Mouse (Mus musculus) heart, postnatal 0 days (tissue): ENCODE measurements at regions not wholly inside any gene's neighbourhood (a gene's known extent, or its start where the extent isn't known, plus 50 kb on each side); places are given as distances from the start of the nearest gene placed in this dataset.

ENCODE experiments used
- ATAC-seq: fragments of 200-750 bp; cut with Nextera tagmentation; 2 replicates; pipeline ENCODE4 v1.8.0; 2017; ENCODE audit warnings: low read depth, moderate number of reproducible peaks, moderate library complexity; ENCODE audit not compliant: insufficient read depth
- DNase-seq: peaks from one replicate; pipeline ENCODE4 v3.0.0-alpha.2; 2016; ENCODE audit warnings: low spot score
- H3K27ac ChIP-seq: fragments of 300-500 bp; sonication (generic); 2 replicates; pipeline ENCODE4 v1.5.1; 2014; ENCODE audit warnings: low read depth, mild to moderate bottlenecking
- H3K27me3 ChIP-seq: fragments of 300-500 bp; sonication (generic); 2 replicates; pipeline ENCODE4 v1.6.1; 2014; ENCODE audit warnings: low read length, mixed read lengths; ENCODE audit not compliant: control insufficient read depth, insufficient read depth
- H3K36me3 ChIP-seq: fragments of 300-500 bp; sonication (generic); replicated peaks from 2 replicates; pipeline ENCODE4 v1.6.1; 2014; ENCODE audit warnings: low read length, mixed read lengths; ENCODE audit not compliant: control insufficient read depth, insufficient read depth
- H3K4me1 ChIP-seq: fragments of 300-500 bp; sonication (generic); 2 replicates; pipeline ENCODE4 v1.6.1; 2014; ENCODE audit warnings: antibody characterized with exemption; ENCODE audit not compliant: control insufficient read depth, insufficient read depth
- H3K4me2 ChIP-seq: fragments of 300-500 bp; sonication (generic); 2 replicates; pipeline ENCODE4 v1.6.1; 2014; ENCODE audit warnings: low read depth, mild to moderate bottlenecking, low read length, moderate library complexity
- H3K4me3 ChIP-seq: fragments of 300-500 bp; sonication (generic); 2 replicates; pipeline ENCODE4 v1.5.1; 2014; ENCODE audit warnings: low read depth, low read length
- H3K9ac ChIP-seq: fragments of 300-500 bp; sonication (generic); replicated peaks from 2 replicates; pipeline ENCODE4 v1.6.1; 2014; ENCODE audit warnings: low read depth, low read length, mixed read lengths
- H3K9me3 ChIP-seq: fragments of 300-500 bp; sonication (generic); replicated peaks from 2 replicates; pipeline ENCODE4 v1.6.1; 2016; ENCODE audit warnings: low read length; ENCODE audit not compliant: control insufficient read depth
- CTCF ChIP-seq: IDR thresholded peaks from 2 replicates; pipeline ENCODE4 v1.5.1; 2016; ENCODE audit warnings: antibody characterized with exemption, control low read depth, low read depth
- EP300 ChIP-seq: IDR thresholded peaks from 2 replicates; pipeline ENCODE4 v1.6.1; 2016; ENCODE audit warnings: antibody characterized with exemption, low read depth
- WGBS: fragments of 180-500 bp; shearing (Covaris S2); extraction: QIAGEN DNeasy Blood & Tissue Kit; methylation state at CpG from one replicate; pipeline ENCODE4 v1.1.7; 2014; 5-methylcytosine and 5-hydroxymethylcytosine counted together

- 74% methylated on average over 1 of the region's 1 CpGs for WGBS
- H3K9me3 ChIP-seq, result 0 out of 2 replicates have a peak, but pooled peaks cover 3% of the 10 kb centered on the region
- no peak overlapping the region for H3K4me2 ChIP-seq
- no peak overlapping the region for H3K9ac ChIP-seq
- no peaks in the 10 kb centered on the region for H3K36me3 ChIP-seq
- no peaks in the 10 kb centered on the region for H3K27me3 ChIP-seq
- H3K4me1 ChIP-seq, result no peaks in the 10 kb centered on the region
- ATAC-seq (no peak), DNase-seq (no peak)
- H3K27ac ChIP-seq, result no peak overlapping the region
- TF ChIP-seq EP300 (no peak), CTCF (no peak)
- H3K4me3 ChIP-seq, result no peak overlapping the region
These were observed 135.0 kb upstream of the Sh3bp4 start for GRCm38 (mm10) chr1:88935191-88935590.

- Histone ChIP-seq H3K9ac (no peak overlapping the region), H3K4me2 (no peak overlapping the region), H3K4me1 (no peaks in the 10 kb centered on the region), H3K27me3 (no peaks in the 10 kb centered on the region), H3K4me3 (no peak overlapping the region), H3K9me3 (0 out of 2 replicates have a peak, but pooled peaks cover 3% of the 10 kb centered on the region), H3K27ac (no peak overlapping the region), H3K36me3 (no peaks in the 10 kb centered on the region)
- DNase-seq (no peak), ATAC-seq (no peak)
- WGBS, result 71% methylated on average over 3 of the region's 3 CpGs
- TF ChIP-seq CTCF (no peak), EP300 (no peak)
These were observed 134.4 kb upstream of the Sh3bp4 start for GRCm38 (mm10) chr1:88935779-88936178.

DNA sequence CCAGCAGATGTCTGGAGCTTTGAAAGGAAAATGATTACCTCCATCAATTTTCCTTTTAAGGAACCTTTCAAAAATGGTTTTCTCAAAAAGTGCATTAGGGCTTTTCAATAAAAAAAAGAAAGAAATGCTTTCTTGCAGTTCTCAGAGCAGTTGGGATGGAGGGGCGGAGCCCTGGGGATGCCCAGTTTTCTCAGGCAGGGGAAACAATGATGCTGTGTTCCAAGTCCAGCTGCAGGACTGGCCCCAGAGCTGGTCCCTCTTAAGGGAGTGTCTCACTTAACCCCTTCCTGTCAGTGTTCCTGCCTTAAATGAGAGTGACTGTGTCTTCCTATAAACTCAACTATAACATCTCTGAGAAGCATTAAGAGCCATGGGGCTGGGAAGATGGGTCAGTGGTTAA, 132.9 kb upstream of the Sh3bp4 start:
- H3K36me3 ChIP-seq, result no peaks in the 10 kb centered on the region
- no peaks in the 10 kb centered on the region for H3K4me1 ChIP-seq
- no peak for TF ChIP-seq EP300
- no peak for TF ChIP-seq CTCF
- no peak overlapping the region for H3K27ac ChIP-seq
- H3K27me3 ChIP-seq, result no peaks in the 10 kb centered on the region
- H3K9me3 ChIP-seq, result no peaks in the 10 kb centered on the region
- ATAC-seq (no peak), DNase-seq (no peak)
- WGBS, result 81% methylated on average over 1 of the region's 1 CpGs
- no peak overlapping the region for H3K4me2 ChIP-seq
- no peak overlapping the region for H3K4me3 ChIP-seq
- no peak overlapping the region for H3K9ac ChIP-seq

GRCm38 (mm10) chr1:88938458-88938857, 131.8 kb upstream of the Sh3bp4 start:
- H3K27ac ChIP-seq, result no peak overlapping the region
- ATAC-seq, result no peak
- DNase-seq, result no peak
- H3K4me3 ChIP-seq, result no peak overlapping the region
- TF ChIP-seq CTCF (no peak), EP300 (no peak)
- no peak overlapping the region for H3K4me2 ChIP-seq
- no peaks in the 10 kb centered on the region for H3K36me3 ChIP-seq
- no peaks in the 10 kb centered on the region for H3K9me3 ChIP-seq
- no peaks in the 10 kb centered on the region for H3K4me1 ChIP-seq
- WGBS, result 76% methylated on average over 7 of the region's 7 CpGs
- no peaks in the 10 kb centered on the region for H3K27me3 ChIP-seq
- H3K9ac ChIP-seq, result no peak overlapping the region

- Histone ChIP-seq H3K4me3 (no peak overlapping the region), H3K4me1 (no peaks in the 10 kb centered on the region), H3K27ac (no peak overlapping the region), H3K4me2 (no peak overlapping the region), H3K36me3 (no peaks in the 10 kb centered on the region), H3K27me3 (no peaks in the 10 kb centered on the region), H3K9me3 (0 out of 2 replicates have a peak, but pooled peaks cover under 1% of the 10 kb centered on the region), H3K9ac (no peak overlapping the region)
- ATAC-seq (no peak), DNase-seq (no peak)
- 64% methylated on average over 8 of the region's 8 CpGs for WGBS
- TF ChIP-seq EP300 (no peak), CTCF (no peak)
These were observed 127.2 kb upstream of the Sh3bp4 start for GRCm38 (mm10) chr1:88943039-88943438.

- Histone ChIP-seq H3K36me3 (no peaks in the 10 kb centered on the region), H3K27ac (no peak overlapping the region), H3K4me2 (no peak overlapping the region), H3K27me3 (no peaks in the 10 kb centered on the region), H3K9ac (no peak overlapping the region), H3K9me3 (peaks cover 12% of the 10 kb centered on the region), H3K4me1 (no peaks in the 10 kb centered on the region), H3K4me3 (no peak overlapping the region)
- no peak for TF ChIP-seq EP300
- no peak for TF ChIP-seq CTCF
- ATAC-seq, result no peak
- DNase-seq, result no peak
- 79% methylated on average over 10 of the region's 10 CpGs for WGBS
These were observed 124.3 kb upstream of the Sh3bp4 start for GRCm38 (mm10) chr1:88945868-88946267.
